Mouse (Mus musculus) embryonic facial prominence, embryonic 15.5 days (tissue): Measurements from ENCODE around the gene Hdac10. TPM values are rescaled to one million over a fixed set of nuclear protein-coding genes. Genes with fewer than 3 reads are reported as not detected.

ENCODE experiments used
- ATAC-seq: fragments of 200-750 bp; cut with Nextera tagmentation; 2 replicates; pipeline ENCODE4 v1.8.0; 2017; ENCODE audit warnings: low read depth, moderate TSS enrichment; ENCODE audit not compliant: insufficient number of reproducible peaks, low FRiP score, low TSS enrichment
- H3K27ac ChIP-seq: fragments of 300-500 bp; sonication (generic); replicated peaks from 2 replicates; pipeline ENCODE4 v1.5.1; 2015; ENCODE audit warnings: mild to moderate bottlenecking, inconsistent platforms
- H3K27me3 ChIP-seq: fragments of 300-500 bp; sonication (generic); 2 replicates; pipeline ENCODE4 v1.6.1; 2015; ENCODE audit warnings: inconsistent platforms
- H3K36me3 ChIP-seq: fragments of 300-500 bp; sonication (generic); 2 replicates; pipeline ENCODE4 v1.6.1; 2015; ENCODE audit warnings: mild to moderate bottlenecking, inconsistent platforms
- H3K4me1 ChIP-seq: fragments of 300-500 bp; sonication (generic); 2 replicates; pipeline ENCODE4 v1.6.1; 2015; ENCODE audit warnings: inconsistent platforms
- H3K4me2 ChIP-seq: fragments of 300-500 bp; sonication (generic); replicated peaks from 2 replicates; pipeline ENCODE4 v1.6.1; 2015; ENCODE audit warnings: mild to moderate bottlenecking, inconsistent platforms
- H3K4me3 ChIP-seq: fragments of 300-500 bp; sonication (generic); replicated peaks from 2 replicates; pipeline ENCODE4 v1.5.1; 2015; ENCODE audit warnings: mild to moderate bottlenecking, inconsistent platforms
- H3K9ac ChIP-seq: fragments of 300-500 bp; sonication (generic); 2 replicates; pipeline ENCODE4 v1.6.1; 2015; ENCODE audit warnings: inconsistent platforms
- H3K9me3 ChIP-seq: fragments of 300-500 bp; sonication (generic); replicated peaks from 2 replicates; pipeline ENCODE4 v1.6.1; 2016; ENCODE audit warnings: inconsistent platforms
- WGBS: fragments of 180-500 bp; shearing (Covaris S2); methylation state at CpG from one replicate; pipeline ENCODE4 v1.1.7; 2015; 5-methylcytosine and 5-hydroxymethylcytosine counted together
- polyA plus RNA-seq: library from polyadenylated mRNA; unstranded; fragments of >200 nt; fragmentation: Nextera tagmentation; extraction: Ambion mirVana; gene quantifications from 2 replicates; pipeline ENCODE4 v1.2.1, GENCODE M21; 2015

Gene Hdac10
- polyA plus RNA-seq: 22.3 and 25.7 TPM in 2 replicates

DNA sequence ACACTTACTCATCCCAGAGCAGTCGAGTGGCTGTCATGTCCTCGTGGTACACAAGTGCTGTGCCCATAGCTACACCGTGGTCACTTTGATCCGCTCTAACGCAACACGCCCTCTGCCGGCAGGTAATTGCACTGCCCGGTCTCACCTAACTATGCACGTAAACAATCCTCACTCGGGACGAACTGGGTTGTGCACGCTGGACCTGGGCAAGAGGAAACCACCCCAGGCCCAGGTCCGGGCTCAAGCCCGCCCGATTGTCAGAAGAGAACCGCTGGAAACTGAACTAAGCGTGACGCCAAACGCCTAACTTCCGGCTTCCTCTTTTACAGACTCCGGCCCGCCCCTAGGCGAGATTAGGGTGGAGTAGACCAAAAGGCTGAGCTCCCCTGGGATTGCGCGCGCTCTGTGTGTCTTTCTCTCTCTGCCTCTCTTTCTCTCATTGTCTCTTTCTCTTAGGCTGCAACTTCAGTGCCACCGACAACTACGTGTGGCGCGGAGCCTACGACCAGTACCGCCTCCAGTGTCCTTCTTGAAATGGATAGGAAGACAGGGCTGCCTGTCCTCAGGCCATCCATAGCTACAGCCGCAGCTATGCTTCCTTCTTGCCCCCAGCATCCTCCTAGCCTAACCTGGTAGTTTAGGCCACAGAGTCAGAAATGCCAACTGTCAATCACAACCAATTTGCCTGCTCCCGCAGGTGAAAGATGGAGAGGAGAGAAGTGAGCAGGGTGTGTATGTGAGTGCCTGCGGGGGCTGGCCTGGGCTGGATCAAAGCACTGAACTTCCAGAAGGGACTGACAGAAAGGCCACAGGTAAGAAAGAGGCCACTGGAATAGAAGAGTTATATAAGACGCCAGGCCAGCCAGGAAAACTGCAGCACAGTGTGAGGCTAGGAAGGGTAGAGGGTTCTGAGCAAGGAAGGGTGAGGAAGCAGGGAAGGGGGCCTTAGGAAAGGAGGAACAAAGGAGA lies at the start of gene Hdac10:
Hdac10 (minus strand) TSS at position 319 of the 969 bp plus-strand sequence.
- Histone ChIP-seq H3K36me3 (peaks cover 13% of the 10 kb centered on the region; the same call in 1 of the 2 replicates), H3K9me3 (no peaks in the 10 kb centered on the region), H3K4me2 (peak within 1 kb of the TSS; percentile 89), H3K4me3 (peak within 1 kb of the TSS; percentile 71), H3K9ac (peak within 1 kb of the TSS; percentile 64), H3K27me3 (no peaks in the 10 kb centered on the region), H3K4me1 (peaks cover 21% of the 10 kb centered on the region), H3K27ac (peak within 1 kb of the TSS; percentile 83)
- whole genome bisulfite sequencing: 3% methylated on average over 36 of the region's 36 CpGs
- ATAC-seq: peak; percentile 84

DNA sequence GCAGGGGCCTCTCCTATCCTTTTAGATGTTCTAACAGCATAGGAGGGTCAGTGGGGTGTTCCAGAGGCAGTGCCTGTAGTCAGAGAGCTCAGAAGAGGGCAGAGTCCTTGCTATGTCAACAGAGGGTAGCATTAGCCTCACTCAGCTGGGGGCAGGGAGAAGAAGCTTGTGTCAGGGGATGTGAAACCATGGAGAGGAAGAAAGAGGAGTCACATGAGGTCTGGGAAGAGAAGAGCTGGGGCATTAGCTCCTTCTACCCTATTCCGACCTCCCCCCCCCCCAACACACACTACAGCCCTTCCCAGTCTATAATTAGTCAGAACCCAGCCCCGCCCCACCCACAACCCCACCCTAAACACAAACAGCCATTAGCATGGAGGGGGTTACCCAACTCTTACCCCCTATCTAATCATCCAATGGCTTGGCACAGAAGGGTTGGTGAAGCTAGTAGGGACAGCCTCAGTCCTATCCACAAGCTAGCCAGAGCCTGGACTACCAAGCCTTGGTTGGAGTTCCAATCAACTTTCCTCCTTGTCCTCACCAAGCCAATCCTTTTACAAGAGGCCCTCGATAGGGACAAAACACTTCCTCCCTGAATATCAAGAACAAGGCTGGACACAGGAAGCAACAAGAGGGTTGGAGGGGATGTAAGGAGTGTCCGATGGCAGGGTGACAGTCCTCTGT lies 49.2 kb upstream of the Hdac10 start:
- Histone ChIP-seq H3K27me3 (no peaks in the 10 kb centered on the region), H3K4me2 (peak overlapping the region; percentile 81), H3K9ac (no peak overlapping the region), H3K36me3 (no peaks in the 10 kb centered on the region), H3K4me3 (peak overlapping the region; percentile 72), H3K4me1 (peaks cover 87% of the 10 kb centered on the region), H3K9me3 (no peaks in the 10 kb centered on the region), H3K27ac (peak overlapping the region; percentile 92)
- WGBS: 68% methylated on average over 4 of the region's 4 CpGs
- no peak for ATAC-seq

DNA sequence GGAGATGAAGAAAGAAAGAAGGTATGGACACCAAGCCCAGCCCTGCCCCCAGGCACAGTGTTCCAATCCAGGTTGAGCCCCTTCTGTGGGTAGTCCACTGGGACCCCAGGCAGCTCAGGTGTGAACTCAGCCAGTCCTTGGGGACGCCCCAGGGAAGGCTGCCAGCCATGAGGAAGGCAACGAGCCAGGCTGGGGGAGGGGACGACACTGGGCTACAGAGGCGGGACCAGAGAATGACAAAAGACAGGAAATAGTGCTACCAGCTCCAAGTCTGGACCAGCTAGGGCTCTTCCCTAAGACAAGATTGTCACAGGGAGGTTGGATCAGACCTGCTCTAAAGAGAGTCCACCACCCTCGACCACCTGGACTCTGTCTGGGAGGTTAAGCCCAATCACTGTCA lies 48.6 kb upstream of the Hdac10 start:
- Histone ChIP-seq H3K27ac (peak overlapping the region; percentile 74), H3K4me1 (peaks cover 87% of the 10 kb centered on the region), H3K9ac (no peak overlapping the region), H3K36me3 (no peaks in the 10 kb centered on the region), H3K4me2 (peak overlapping the region; percentile 81), H3K4me3 (peak overlapping the region; percentile 72), H3K27me3 (no peaks in the 10 kb centered on the region), H3K9me3 (no peaks in the 10 kb centered on the region)
- 12% methylated on average over 5 of the region's 5 CpGs for WGBS
- ATAC-seq: no peak

DNA sequence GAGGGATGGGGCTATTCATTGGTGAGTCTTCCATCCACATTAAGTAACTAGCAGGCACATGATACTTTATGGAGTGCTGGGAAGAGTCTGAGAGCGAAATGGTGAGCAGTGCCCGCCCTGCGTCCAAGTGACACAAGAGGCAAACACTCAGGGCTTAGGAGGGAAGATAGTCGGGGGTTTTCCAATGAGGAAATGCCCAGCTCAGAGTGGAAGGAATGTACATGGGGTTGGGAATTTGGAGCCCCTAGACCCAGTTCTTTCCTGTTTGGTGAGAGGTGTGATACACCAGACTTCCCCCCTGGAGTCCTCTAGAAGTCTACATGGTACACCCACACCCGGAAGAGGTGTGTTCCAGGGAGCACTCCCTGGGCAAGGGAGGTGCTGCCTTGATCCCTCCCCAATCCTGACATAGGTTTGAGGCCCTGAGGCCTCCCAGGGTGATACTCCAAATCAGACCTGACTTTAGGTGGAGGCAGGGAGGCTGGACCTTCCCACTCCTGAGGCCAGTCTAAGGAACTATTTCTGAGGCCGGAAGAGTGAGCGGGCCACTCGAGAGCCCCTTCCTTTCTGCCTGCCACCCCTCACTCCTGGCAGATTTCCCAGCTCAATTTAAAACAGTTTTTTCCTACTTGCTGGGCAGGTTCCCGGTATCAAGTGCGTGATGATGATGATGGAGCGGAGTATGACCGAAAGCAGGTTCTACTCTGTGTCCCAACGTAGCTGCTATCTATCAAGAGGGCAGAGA lies 47.1 kb upstream of the Hdac10 start:
- no peak for ATAC-seq
- no peak overlapping the region for H3K4me3 ChIP-seq
- peak overlapping the region; percentile 74 for H3K27ac ChIP-seq
- H3K36me3 ChIP-seq: no peaks in the 10 kb centered on the region
- H3K9me3 ChIP-seq: no peaks in the 10 kb centered on the region
- H3K4me1 ChIP-seq: peaks cover 92% of the 10 kb centered on the region
- WGBS: 64% methylated on average over 13 of the region's 13 CpGs
- no peak overlapping the region for H3K4me2 ChIP-seq
- H3K9ac ChIP-seq: no peak overlapping the region
- H3K27me3 ChIP-seq: no peaks in the 10 kb centered on the region

DNA sequence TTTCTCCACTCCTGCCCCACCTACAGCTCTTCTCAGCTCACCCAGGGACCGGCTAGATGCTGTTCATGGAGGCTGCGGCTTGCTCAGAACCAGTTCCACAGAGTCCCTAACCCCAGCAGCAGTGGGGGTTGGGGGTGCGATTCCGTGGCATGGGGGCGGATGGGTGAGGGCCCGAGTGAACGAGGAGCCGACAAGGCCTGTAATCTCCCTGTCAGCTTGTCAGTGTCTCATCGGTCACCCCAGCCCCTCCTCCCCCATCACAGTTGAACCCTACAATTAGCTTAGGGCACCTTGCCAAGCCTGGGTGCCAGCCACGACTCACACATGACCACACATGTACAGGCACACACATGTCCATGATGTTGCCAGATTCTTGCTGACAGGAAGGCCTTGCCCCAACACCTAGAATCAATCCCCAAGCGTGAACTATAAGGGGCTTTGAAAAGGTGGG lies 46.4 kb upstream of the Hdac10 start:
- WGBS: 43% methylated on average over 11 of the region's 11 CpGs
- Histone ChIP-seq H3K27ac (peak overlapping the region; percentile 74), H3K36me3 (no peaks in the 10 kb centered on the region), H3K27me3 (no peaks in the 10 kb centered on the region), H3K4me1 (peaks cover 99% of the 10 kb centered on the region), H3K4me2 (peak overlapping the region; percentile 99; the same call in 1 of the 2 replicates), H3K9ac (no peak overlapping the region), H3K9me3 (no peaks in the 10 kb centered on the region), H3K4me3 (0 out of 2 replicates have a peak overlapping the region, but pooled peaks have one; percentile 54)
- no peak for ATAC-seq

- Histone ChIP-seq H3K27ac (peak overlapping the region; percentile 74), H3K9ac (peak overlapping the region; percentile 48; the same call in 1 of the 2 replicates), H3K9me3 (no peaks in the 10 kb centered on the region), H3K4me3 (peak overlapping the region; percentile 54), H3K4me2 (peak overlapping the region; percentile 99), H3K27me3 (no peaks in the 10 kb centered on the region), H3K4me1 (peaks cover 99% of the 10 kb centered on the region), H3K36me3 (no peaks in the 10 kb centered on the region)
- 2% methylated on average over 15 of the region's 15 CpGs for WGBS
- no peak; the same call in 1 of the 2 replicates for ATAC-seq
Measured at GRCm38 (mm10) chr15:89173906-89174214, 45.4 kb upstream of the Hdac10 start.

- peak overlapping the region; percentile 48 for H3K9ac ChIP-seq
- peak overlapping the region; percentile 54 for H3K4me3 ChIP-seq
- ATAC-seq: no peak
- peak overlapping the region; percentile 99 for H3K4me2 ChIP-seq
- peaks cover 97% of the 10 kb centered on the region for H3K4me1 ChIP-seq
- H3K9me3 ChIP-seq: no peaks in the 10 kb centered on the region
- peak overlapping the region; percentile 74 for H3K27ac ChIP-seq
- under 1% methylated on average over 65 of the region's 65 CpGs for WGBS
- H3K36me3 ChIP-seq: peaks cover under 1% of the 10 kb centered on the region
- H3K27me3 ChIP-seq: no peaks in the 10 kb centered on the region
Measured at GRCm38 (mm10) chr15:89173024-89173905, 44.8 kb upstream of the Hdac10 start.

DNA sequence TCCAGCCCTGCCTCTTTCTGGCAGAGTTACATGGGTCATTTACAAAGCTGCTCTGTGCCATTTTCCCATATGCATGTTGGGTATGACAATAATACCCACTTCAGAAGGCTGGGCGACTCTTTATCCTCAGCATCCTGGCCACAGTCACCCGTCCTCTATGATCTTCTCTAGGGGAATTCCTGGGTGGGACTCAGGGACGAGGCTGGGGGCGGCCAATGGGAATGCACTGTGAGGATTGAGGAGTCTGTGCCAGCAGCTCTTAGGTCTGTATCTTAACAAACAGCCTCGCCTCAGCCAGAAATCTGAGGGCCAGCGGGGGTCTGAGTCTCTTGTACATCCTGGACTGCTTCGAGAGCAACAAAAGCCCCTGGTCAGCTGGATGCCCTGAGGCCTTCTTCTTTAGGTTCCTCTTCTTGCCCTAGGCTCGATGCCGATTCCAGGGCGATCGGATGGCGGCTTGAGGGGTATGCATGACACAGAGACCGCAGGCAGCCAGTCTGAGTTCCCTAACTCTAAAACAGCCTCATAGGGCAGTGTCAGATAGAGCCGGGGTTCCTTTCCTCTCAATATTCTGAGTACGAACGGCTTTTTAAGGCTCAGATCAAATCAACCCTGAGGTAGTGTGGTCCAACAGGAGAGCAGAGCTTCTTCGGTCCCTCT lies 43.9 kb upstream of the Hdac10 start:
- no peaks in the 10 kb centered on the region for H3K9me3 ChIP-seq
- WGBS: 24% methylated on average over 17 of the region's 17 CpGs
- peak overlapping the region; percentile 99 for H3K4me2 ChIP-seq
- peaks cover 88% of the 10 kb centered on the region for H3K4me1 ChIP-seq
- H3K27me3 ChIP-seq: no peaks in the 10 kb centered on the region
- H3K36me3 ChIP-seq: peaks cover 9% of the 10 kb centered on the region
- H3K4me3 ChIP-seq: peak overlapping the region; percentile 54
- H3K9ac ChIP-seq: peak overlapping the region; percentile 48; the same call in 1 of the 2 replicates
- ATAC-seq: no peak
- peak overlapping the region; percentile 74 for H3K27ac ChIP-seq

DNA sequence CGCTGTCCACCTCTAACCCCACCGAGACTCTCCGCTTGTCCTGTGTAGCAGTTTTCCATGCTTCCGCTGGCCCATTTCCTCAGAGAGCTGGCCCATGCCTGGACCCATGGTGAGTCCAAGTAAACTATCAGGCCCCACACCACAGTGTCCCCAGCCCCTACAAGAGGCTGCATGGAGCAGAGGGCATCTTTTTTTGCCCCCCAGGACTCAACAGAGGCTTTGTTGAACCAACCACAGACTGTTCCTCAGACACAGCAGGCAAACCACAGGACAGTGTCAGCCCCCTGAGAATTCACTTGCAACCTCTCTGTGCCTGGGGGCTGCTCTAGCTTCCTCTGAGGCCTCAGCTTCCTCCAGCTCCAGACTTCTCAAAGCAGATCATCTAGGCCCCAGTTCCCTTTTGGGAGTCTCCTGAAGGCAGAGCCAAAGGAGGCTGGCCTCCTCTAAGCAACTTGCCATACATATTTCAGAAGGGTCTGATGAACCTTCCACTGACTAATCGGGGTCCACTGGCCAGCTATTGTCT lies 43.1 kb upstream of the Hdac10 start:
- WGBS: 91% methylated on average over 5 of the region's 5 CpGs
- Histone ChIP-seq H3K4me1 (peaks cover 80% of the 10 kb centered on the region), H3K36me3 (peaks cover 17% of the 10 kb centered on the region), H3K4me2 (peak overlapping the region; percentile 4; the same call in 1 of the 2 replicates), H3K27ac (no peak overlapping the region), H3K9ac (no peak overlapping the region), H3K27me3 (no peaks in the 10 kb centered on the region), H3K9me3 (no peaks in the 10 kb centered on the region), H3K4me3 (no peak overlapping the region)
- ATAC-seq: no peak
